Mouse (Mus musculus) midbrain, embryonic 11.5 days (tissue): Measurements from ENCODE around the gene Zfyve26. TPM values are rescaled to one million over a fixed set of nuclear protein-coding genes. Genes with fewer than 3 reads are reported as not detected.

Source experiments
- ATAC-seq: fragments of 200-750 bp; cut with Nextera tagmentation; 2 replicates; pipeline ENCODE4 v1.8.0; 2017; ENCODE audit warnings: moderate TSS enrichment, moderate library complexity; ENCODE audit not compliant: low FRiP score
- DNase-seq: peaks from one replicate; pipeline ENCODE4 v3.0.0; 2015; ENCODE audit warnings: low spot score; ENCODE audit errors: missing footprints
- H3K27ac ChIP-seq: fragments of 300-500 bp; sonication (generic); 2 replicates; pipeline ENCODE4 v1.5.1; 2014; ENCODE audit warnings: low read depth, low read length
- H3K27me3 ChIP-seq: fragments of 300-500 bp; sonication (generic); 2 replicates; pipeline ENCODE4 v1.6.1; 2014; ENCODE audit warnings: mild to moderate bottlenecking, low read length, moderate library complexity, mixed read lengths; ENCODE audit not compliant: control insufficient read depth, insufficient read depth
- H3K36me3 ChIP-seq: fragments of 300-500 bp; sonication (generic); 2 replicates; pipeline ENCODE4 v1.6.1; 2014; ENCODE audit warnings: mild to moderate bottlenecking, low read length, moderate library complexity, mixed read lengths; ENCODE audit not compliant: control insufficient read depth, insufficient read depth
- H3K4me1 ChIP-seq: fragments of 300-500 bp; sonication (generic); 2 replicates; pipeline ENCODE4 v1.6.1; 2014; ENCODE audit warnings: low read length; ENCODE audit not compliant: control insufficient read depth, insufficient read depth
- H3K4me2 ChIP-seq: fragments of 300-500 bp; sonication (generic); 2 replicates; pipeline ENCODE4 v1.6.1; 2014; ENCODE audit warnings: mild to moderate bottlenecking, moderate library complexity
- H3K4me3 ChIP-seq: fragments of 300-500 bp; sonication (generic); 2 replicates; pipeline ENCODE4 v1.5.1; 2014; ENCODE audit warnings: low read depth, low read length
- H3K9ac ChIP-seq: fragments of 300-500 bp; sonication (generic); 2 replicates; pipeline ENCODE4 v1.6.1; 2014; ENCODE audit warnings: low read length
- H3K9me3 ChIP-seq: fragments of 300-500 bp; sonication (generic); 2 replicates; pipeline ENCODE4 v1.6.1; 2016; ENCODE audit warnings: low read length; ENCODE audit not compliant: control insufficient read depth
- WGBS: fragments of 180-500 bp; shearing (Covaris S2); extraction: QIAGEN DNeasy Blood & Tissue Kit; methylation state at CpG from one replicate; pipeline ENCODE4 v1.1.7; 2014; 5-methylcytosine and 5-hydroxymethylcytosine counted together
- polyA plus RNA-seq: library from polyadenylated mRNA; unstranded; fragments of >200 nt; fragmentation: Nextera tagmentation; extraction: Ambion mirVana; gene quantifications from 2 replicates; pipeline ENCODE4 v1.2.1, GENCODE M21; 2014

Zfyve26 gene
- 11.5 and 12.9 TPM in 2 replicates for polyA plus RNA-seq

DNA sequence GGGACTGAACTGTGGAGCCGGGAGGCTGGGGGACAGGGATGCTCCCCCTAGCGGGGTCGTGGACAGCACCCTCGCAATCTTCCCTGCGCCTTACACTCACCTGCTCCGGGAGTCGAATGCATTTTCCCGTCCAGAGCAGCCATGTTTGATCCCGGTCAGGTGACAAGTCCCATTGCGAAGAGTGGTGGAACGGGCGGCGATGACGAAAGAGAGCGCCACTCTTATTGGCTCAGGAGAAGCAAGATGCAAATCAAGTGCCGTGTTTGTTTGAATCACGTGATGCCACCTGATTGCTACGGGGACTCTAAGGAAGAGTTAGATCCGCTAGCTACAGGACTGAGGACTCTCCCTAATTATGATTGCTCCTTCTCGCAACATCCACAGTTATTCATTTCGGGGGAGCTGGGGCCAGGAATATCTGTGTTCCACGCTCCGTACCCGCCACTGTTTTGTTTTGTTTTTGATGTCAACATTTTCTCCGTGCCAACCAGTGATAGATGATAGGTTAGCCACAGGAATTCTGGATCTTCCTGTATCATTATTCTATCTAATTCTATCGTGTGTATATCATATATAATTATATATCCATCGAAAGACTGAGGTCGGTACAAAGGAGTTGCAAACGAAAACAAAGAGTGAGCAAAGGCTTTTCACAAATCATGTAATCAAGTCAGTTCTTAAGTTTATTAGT is at the start of gene Zfyve26:
Gene Zfyve26 (minus strand): TSS at position 179 of the 691 bp plus-strand sequence.
- H3K27me3 ChIP-seq, result no peaks in the 10 kb centered on the region
- under 1% methylated on average over 29 of the region's 29 CpGs for WGBS
- DNase-seq (peak; percentile 96), ATAC-seq (peak; percentile 97)
- peak within 1 kb of the TSS; percentile 74 for H3K4me3 ChIP-seq
- peaks cover 9% of the 10 kb centered on the region for H3K4me1 ChIP-seq
- no peaks in the 10 kb centered on the region for H3K9me3 ChIP-seq
- H3K4me2 ChIP-seq, result peak within 1 kb of the TSS; percentile 82
- H3K9ac ChIP-seq, result peak within 1 kb of the TSS; percentile 79
- no peaks in the 10 kb centered on the region for H3K36me3 ChIP-seq
- peak within 1 kb of the TSS; percentile 40 for H3K27ac ChIP-seq

DNA sequence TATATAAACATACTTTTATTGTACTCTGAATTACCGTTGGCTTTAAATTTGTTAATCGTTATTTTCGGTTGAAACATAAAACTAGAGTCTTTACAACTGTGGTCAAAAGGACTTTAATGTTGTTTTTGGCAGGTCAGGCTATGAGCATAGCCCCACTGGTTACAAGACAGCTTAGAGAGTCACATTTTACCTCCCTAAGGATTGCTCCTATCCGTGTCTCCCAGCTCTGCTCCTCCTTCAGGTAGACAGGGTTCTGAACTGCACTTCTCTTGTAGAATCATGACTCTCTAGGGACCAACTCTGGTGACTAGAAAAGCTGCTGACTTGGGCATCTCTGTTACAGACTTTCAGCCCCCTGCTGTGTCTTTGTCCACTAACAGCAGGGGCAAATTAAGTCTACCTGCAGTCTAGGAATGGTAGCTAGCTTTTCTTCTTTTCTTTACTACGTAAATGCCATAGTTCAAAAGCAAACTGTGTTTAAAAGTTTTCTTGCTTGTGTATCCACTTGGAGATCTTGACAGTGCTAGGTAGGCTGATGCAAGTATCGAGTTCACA is 45.3 kb upstream of the Zfyve26 start:
- WGBS, result 60% methylated on average over 6 of the region's 6 CpGs
- H3K9ac ChIP-seq, result no peak overlapping the region
- no peak for ATAC-seq
- no peaks in the 10 kb centered on the region for H3K4me1 ChIP-seq
- H3K4me3 ChIP-seq, result no peak overlapping the region
- no peak overlapping the region for H3K27ac ChIP-seq
- H3K36me3 ChIP-seq, result no peaks in the 10 kb centered on the region
- no peaks in the 10 kb centered on the region for H3K27me3 ChIP-seq
- H3K4me2 ChIP-seq, result no peak overlapping the region
- H3K9me3 ChIP-seq, result no peaks in the 10 kb centered on the region
- no peak for DNase-seq

DNA sequence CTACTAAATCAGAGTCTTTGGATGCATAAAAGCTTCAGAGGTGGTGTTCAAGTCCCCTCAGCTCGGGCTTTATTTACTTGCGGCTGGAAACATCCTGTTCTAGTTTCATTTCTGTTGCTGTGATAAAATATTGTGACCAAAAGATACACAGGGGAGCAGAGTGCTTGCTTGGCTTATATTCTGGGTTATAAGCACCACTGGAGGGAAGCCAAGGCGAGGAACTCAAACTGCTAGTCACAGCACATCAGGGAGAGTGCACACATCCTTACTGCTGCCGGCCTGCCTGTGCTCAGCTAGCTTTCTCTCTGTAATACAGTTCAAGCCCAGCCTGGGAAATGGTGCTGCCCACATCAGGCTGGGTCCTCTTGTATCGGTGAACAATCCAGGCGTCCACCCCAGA is 44.4 kb upstream of the Zfyve26 start:
- ATAC-seq (no peak), DNase-seq (no peak)
- Histone ChIP-seq H3K4me1 (no peaks in the 10 kb centered on the region), H3K9me3 (no peaks in the 10 kb centered on the region), H3K4me2 (no peak overlapping the region), H3K27me3 (no peaks in the 10 kb centered on the region), H3K4me3 (no peak overlapping the region), H3K9ac (no peak overlapping the region), H3K36me3 (no peaks in the 10 kb centered on the region), H3K27ac (no peak overlapping the region)
- 83% methylated on average over 6 of the region's 6 CpGs for WGBS

DNA sequence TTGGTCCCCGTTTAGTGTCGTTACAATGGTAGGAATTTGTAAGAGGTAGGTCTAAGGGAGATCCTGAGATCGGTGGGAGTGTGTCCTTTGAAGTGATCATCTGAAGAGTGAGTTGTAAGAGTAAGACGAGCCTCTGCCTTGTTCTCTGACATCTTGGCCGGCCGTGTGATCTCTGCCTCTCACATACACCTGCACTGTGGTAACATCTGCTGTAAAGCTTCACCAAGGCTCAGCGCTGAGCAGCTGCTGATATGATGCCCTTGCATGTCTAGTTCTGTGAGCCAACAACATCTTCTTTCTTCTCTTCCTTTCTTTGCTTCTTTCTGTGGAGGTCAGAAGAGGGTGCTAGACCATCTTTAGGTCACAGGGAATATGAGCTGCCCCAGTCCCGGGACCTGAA is 42.7 kb upstream of the Zfyve26 start:
- no peaks in the 10 kb centered on the region for H3K27me3 ChIP-seq
- DNase-seq (no peak), ATAC-seq (no peak)
- no peak overlapping the region for H3K27ac ChIP-seq
- H3K4me3 ChIP-seq, result no peak overlapping the region
- no peaks in the 10 kb centered on the region for H3K4me1 ChIP-seq
- no peak overlapping the region for H3K4me2 ChIP-seq
- 92% methylated on average over 8 of the region's 8 CpGs for WGBS
- H3K9ac ChIP-seq, result no peak overlapping the region
- H3K36me3 ChIP-seq, result peaks cover 4% of the 10 kb centered on the region; the same call in 1 of the 2 replicates
- H3K9me3 ChIP-seq, result no peaks in the 10 kb centered on the region; the same call in 1 of the 2 replicates

- Histone ChIP-seq H3K27me3 (no peaks in the 10 kb centered on the region), H3K27ac (no peak overlapping the region), H3K4me2 (no peak overlapping the region), H3K4me3 (no peak overlapping the region), H3K9me3 (no peaks in the 10 kb centered on the region; the same call in 1 of the 2 replicates), H3K4me1 (no peaks in the 10 kb centered on the region), H3K36me3 (peaks cover 4% of the 10 kb centered on the region; the same call in 1 of the 2 replicates), H3K9ac (no peak overlapping the region)
- DNase-seq, result no peak
- 87% methylated on average over 4 of the region's 4 CpGs for WGBS
- ATAC-seq, result no peak
Observed at GRCm38 (mm10) chr12:79331722-79332121, 35.6 kb upstream of the Zfyve26 start.

GRCm38 (mm10) chr12:79330571-79330970 is 34.5 kb upstream of the Zfyve26 start:
- no peak for ATAC-seq
- H3K9ac ChIP-seq, result no peak overlapping the region
- H3K27me3 ChIP-seq, result no peaks in the 10 kb centered on the region
- H3K4me3 ChIP-seq, result no peak overlapping the region
- 68% methylated on average over 2 of the region's 2 CpGs for WGBS
- H3K36me3 ChIP-seq, result peaks cover 4% of the 10 kb centered on the region; the same call in 1 of the 2 replicates
- no peaks in the 10 kb centered on the region for H3K4me1 ChIP-seq
- DNase-seq, result no peak
- H3K9me3 ChIP-seq, result no peaks in the 10 kb centered on the region; the same call in 1 of the 2 replicates
- H3K4me2 ChIP-seq, result no peak overlapping the region
- no peak overlapping the region for H3K27ac ChIP-seq

DNA sequence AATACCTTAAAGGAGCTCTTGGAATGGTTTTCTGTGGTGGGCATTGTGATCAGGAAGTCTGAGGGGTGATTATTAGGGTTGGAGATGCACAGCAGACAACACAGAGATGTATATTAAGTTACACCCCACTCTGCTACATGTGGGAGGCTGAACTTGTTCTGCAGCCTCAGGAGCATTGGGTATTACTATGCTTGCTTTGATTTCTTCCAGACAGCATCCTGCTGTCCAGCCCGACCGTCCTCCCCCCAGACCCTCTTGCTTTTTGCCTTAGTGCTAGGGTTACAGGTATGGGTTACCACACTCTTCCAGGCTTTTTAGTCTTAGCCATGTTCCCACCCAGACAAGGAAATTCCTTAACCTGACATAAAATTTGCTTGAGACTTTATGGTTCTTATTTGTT is 31.8 kb upstream of the Zfyve26 start:
- WGBS, result 79% methylated on average over 2 of the region's 2 CpGs
- H3K4me2 ChIP-seq, result no peak overlapping the region
- H3K4me1 ChIP-seq, result no peaks in the 10 kb centered on the region
- ATAC-seq (no peak), DNase-seq (no peak)
- H3K27me3 ChIP-seq, result no peaks in the 10 kb centered on the region
- no peak overlapping the region for H3K9ac ChIP-seq
- no peak overlapping the region for H3K4me3 ChIP-seq
- no peaks in the 10 kb centered on the region for H3K9me3 ChIP-seq
- H3K27ac ChIP-seq, result no peak overlapping the region
- H3K36me3 ChIP-seq, result no peaks in the 10 kb centered on the region

GRCm38 (mm10) chr12:79326745-79327144 is 30.6 kb upstream of the Zfyve26 start:
- Histone ChIP-seq H3K36me3 (no peaks in the 10 kb centered on the region), H3K4me2 (no peak overlapping the region), H3K27me3 (no peaks in the 10 kb centered on the region), H3K9ac (no peak overlapping the region), H3K4me1 (no peaks in the 10 kb centered on the region), H3K27ac (no peak overlapping the region), H3K9me3 (no peaks in the 10 kb centered on the region), H3K4me3 (no peak overlapping the region)
- ATAC-seq (no peak), DNase-seq (no peak)
- WGBS, result 59% methylated on average over 2 of the region's 2 CpGs

- Histone ChIP-seq H3K9me3 (no peaks in the 10 kb centered on the region), H3K27me3 (no peaks in the 10 kb centered on the region), H3K27ac (no peak overlapping the region), H3K4me3 (no peak overlapping the region), H3K4me1 (no peaks in the 10 kb centered on the region), H3K4me2 (no peak overlapping the region), H3K9ac (no peak overlapping the region), H3K36me3 (no peaks in the 10 kb centered on the region)
- no peak for DNase-seq
- ATAC-seq, result no peak
- 70% methylated on average over 2 of the region's 2 CpGs for WGBS
Observed at GRCm38 (mm10) chr12:79326236-79326635, 30.1 kb upstream of the Zfyve26 start.
